Mouse (Mus musculus) CD4-positive helper T cell, adult 2 months (primary cell): ENCODE data around the gene Olfr672.
"Not testable (repeated sequence)": the region's sequence is repeated elsewhere in the genome, so short reads cannot be mapped to it uniquely, and the experiment has no call there.

Source experiments
- DNase-seq: peaks from one replicate; pipeline ENCODE4 v3.0.0-alpha.2; 2012; ENCODE audit warnings: low read depth, missing footprints, low spot score

Olfr672 gene

DNA sequence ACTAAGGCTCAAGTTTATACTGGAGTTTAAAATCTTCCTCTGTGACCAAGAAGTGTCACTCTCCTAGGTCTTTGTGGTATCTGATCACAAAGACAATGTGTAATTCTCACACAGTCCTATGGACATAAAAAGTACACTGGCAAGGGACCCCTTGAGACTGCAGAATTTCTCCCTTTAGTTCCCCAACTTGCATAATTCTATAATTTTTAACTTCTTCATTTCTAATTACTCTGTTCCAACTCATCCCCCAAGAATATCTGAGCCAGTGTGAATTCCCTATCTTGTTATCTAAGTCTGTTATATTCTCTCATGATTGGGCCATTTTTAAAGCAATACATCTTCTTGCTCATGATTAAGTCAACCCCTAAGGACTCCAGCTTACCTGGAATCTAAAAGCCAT lies at the start of gene Olfr672:
Olfr672 (minus strand) TSS at position 101 of the 400 bp plus-strand sequence.
- no peak for DNase-seq

DNA sequence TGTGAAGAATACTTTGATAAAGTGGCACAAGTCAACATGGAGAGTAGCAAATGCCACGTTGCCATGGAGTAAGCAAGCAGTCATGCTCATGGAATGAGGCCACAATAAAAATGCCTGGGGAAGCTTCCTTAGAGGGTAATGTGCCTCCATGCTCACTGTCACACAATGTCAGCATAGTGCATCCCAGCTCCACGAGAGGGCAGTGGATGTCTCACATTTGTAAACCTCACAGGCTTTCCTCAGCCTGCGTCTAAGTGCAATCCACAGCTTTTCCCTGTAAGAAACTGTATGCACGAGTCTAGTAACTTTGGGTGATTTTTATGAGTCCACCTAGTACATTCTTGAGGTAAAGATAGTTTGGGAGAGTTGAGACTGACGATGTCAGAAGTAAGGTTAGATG lies 32.0 kb upstream of the Olfr672 start:
- not testable (repeated sequence) for DNase-seq

DNA sequence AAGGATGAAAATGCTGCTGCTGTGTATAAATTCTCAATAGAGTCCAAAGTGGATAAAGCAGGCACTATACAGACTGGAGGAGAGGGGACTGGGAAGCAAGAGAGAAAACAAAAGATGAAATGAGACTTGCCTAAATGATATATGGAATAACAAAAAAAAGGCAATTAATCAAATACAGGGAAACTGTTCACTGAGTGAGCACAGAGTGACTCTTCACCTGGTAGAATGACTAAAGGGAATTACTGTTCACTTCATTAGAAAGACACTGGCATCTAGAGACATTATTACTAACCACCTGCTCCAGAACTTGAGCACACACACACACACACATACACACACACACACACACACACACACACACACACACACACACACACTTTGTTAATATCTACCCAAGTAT lies 30.6 kb upstream of the Olfr672 start, which contains the start of gene Olfr676:
Olfr676 (plus strand) TSS at position 301 of the 400 bp plus-strand sequence.
- DNase-seq = no peak

DNA sequence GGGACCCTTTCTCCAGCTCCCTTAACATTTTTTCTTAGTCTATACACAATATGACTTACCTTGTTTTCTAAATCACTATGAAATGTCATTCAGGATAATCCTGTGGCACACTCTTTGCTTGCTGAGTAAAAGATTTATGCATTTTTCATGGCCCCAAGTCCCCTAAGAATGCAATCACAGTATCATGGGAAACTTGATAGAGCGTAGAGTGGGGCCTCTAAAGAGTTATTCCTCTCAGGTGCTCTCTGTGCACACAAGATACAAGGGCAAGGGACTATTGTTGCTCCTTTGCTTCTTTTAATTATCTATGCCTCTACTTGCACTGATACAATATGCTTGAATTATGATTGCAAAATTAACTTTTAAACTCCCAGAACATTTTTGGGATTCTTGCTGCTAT lies 26.5 kb upstream of the Olfr672 start, which contains the start of gene Olfr675:
Olfr675 (minus strand) TSS at position 101 of the 400 bp plus-strand sequence.
- no peak for DNase-seq

DNA sequence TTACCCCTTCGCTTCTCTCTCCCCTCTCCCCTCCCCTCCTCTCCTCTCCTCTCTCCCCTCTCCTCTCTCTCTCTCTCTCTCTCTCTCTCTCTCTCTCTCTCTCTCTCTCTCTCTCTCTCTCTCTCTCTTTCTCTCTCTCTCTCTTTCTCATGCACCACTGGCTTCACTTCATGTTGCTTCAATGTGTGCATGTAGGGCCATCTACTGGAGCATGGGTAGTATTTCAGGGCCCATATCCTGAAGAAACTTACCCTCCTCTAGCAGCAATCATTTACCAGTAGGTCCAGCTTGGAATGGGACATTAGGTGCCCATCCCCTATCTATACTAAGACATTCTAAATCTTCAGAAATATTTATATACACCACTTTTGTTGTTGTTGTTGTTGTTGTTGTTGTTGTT lies 20.7 kb upstream of the Olfr672 start:
- no peak for DNase-seq

DNA sequence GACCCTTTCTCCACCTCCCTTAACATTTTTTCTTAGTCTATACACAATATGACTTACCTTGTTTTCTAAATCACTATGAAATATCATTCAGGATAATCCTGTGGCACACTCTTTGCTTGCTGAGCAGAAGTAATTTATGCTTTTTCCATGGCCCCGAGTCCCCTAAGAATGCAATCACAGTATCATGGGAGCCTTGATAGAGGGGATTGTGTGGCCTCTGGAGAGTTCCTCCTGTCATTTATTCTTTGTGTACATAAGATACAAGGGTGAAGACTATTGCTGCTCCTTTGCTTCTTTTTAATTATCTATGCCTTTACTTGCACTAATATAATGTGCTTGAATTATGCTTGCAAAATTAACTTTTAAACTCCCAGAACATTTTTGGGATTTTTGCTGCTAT lies 22.8 kb downstream of the Olfr672 start, which contains the start of gene Olfr671:
Olfr671 (minus strand) TSS at position 101 of the 400 bp plus-strand sequence.
- no peak for DNase-seq

DNA sequence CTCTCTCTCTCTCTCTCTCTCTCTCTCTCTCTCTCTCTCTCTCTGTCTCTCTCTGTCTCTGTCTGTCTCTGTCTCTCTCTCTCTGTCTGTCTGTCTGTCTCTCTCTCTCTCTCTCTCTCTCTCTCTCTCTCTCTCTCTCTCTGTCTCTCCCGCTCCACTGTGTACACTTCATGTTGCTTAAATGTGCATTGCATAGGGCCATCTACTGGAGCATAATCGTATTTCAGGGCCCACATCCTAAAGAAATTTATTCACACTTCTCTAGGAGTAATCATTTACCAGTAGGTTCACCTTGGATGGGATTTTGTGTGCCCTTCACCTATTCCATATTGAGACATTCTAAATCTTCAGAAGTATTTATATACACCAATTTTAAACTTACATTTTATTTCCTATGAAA lies 29.3 kb downstream of the Olfr672 start:
- DNase-seq = not testable (repeated sequence)

DNA sequence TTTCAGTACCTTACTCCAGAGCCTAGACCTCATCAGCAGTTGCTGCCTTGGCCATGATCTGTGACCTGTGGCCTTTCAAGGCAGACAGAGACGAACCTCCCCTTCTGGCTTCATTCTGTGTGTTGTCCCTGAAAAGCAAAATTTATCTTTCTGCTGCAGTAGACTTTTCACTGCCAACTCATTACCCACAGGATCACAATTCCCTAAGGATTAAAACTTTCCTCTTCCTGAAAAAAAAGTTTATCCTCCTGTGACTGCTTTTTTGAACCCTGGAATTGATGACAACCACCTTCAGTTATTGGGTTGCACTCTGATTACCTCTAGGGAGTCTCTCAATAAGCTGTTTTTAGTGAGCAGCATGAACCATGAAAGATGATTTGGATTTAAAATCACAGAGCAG lies 39.3 kb downstream of the Olfr672 start, which contains the start of gene Olfr670:
Olfr670 (minus strand) TSS at position 101 of the 400 bp plus-strand sequence.
- no peak for DNase-seq

DNA sequence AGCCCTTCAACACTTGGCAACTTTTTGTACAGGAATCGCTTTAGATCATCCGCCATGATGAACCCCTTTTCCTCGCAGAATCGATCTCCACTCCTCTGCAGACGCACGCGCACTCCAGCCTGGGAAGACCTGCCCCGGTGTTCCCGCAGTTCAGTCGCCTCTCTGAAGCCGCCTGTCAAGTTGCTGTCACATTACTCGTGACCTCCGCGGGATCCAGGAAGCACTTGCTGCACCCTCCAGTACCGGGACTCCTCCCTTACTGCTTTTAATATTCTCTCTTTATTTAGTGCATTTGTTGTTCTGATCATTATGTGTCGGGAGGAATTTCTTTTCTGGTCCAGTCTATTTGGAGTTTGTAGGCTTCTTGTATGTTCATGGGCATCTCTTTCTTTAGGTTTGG lies 51.6 kb downstream of the Olfr672 start:
- DNase-seq = not testable (repeated sequence)
